Mouse (Mus musculus) C2C12 (cell line): ENCODE results near the gene Ppil4. TPM values are rescaled to one million over a fixed set of nuclear protein-coding genes. Genes with fewer than 3 reads are reported as not detected.

Experiments
- H3K27me3 ChIP-seq: one replicate; pipeline ENCODE4 v1.6.1; 2011; ENCODE audit not compliant: control insufficient read depth, insufficient read depth, insufficient read length
- H3K36me3 ChIP-seq: one replicate; pipeline ENCODE4 v1.6.1; 2011; ENCODE audit not compliant: control insufficient read depth, insufficient read depth
- H3K4me3 ChIP-seq: one replicate; pipeline ENCODE4 v1.5.1; 2011; ENCODE audit warnings: mild to moderate bottlenecking, control low read depth; ENCODE audit not compliant: poor library complexity, insufficient read depth, severe bottlenecking
- H3K79me2 ChIP-seq: one replicate; pipeline ENCODE4 v1.6.1; 2011; ENCODE audit not compliant: control insufficient read depth, insufficient read depth
- H3K79me3 ChIP-seq: one replicate; pipeline ENCODE4 v1.6.1; 2011; ENCODE audit warnings: low read depth, control low read depth
- H3ac ChIP-seq: one replicate; pipeline ENCODE3; 2011; ENCODE audit warnings: low read depth; ENCODE audit not compliant: control insufficient read depth, insufficient read length
- CEBPB ChIP-seq: IDR thresholded peaks from one replicate; pipeline ENCODE4 v1.6.1; 2011; ENCODE audit warnings: low read depth, mild to moderate bottlenecking, control low read depth, moderate library complexity
- CTCF ChIP-seq: IDR thresholded peaks from one replicate; pipeline ENCODE4 v1.5.1; 2011; ENCODE audit not compliant: control insufficient read depth, insufficient read depth, insufficient read length
- FOSL1 ChIP-seq: IDR thresholded peaks from one replicate; pipeline ENCODE4 v1.8.0; 2011; ENCODE audit warnings: mild to moderate bottlenecking, low read length; ENCODE audit not compliant: poor library complexity, insufficient read depth, severe bottlenecking
- MAX ChIP-seq: IDR thresholded peaks from one replicate; pipeline ENCODE4 v1.6.1; 2011; ENCODE audit warnings: mild to moderate bottlenecking, control low read depth
- MYOD1 ChIP-seq: IDR thresholded peaks from one replicate; pipeline ENCODE4 v1.6.1; 2011; ENCODE audit warnings: low read depth; ENCODE audit not compliant: control insufficient read depth, insufficient read length
- MYOG ChIP-seq: IDR thresholded peaks from one replicate; pipeline ENCODE4 v1.6.1; 2011; ENCODE audit not compliant: control insufficient read depth, insufficient read length; ENCODE audit errors: extremely low read depth
- USF1 ChIP-seq: IDR thresholded peaks from one replicate; pipeline ENCODE4 v1.6.1; 2011; ENCODE audit warnings: low read depth, mild to moderate bottlenecking, control low read depth, moderate library complexity
- polyA plus RNA-seq: library from polyadenylated mRNA; unstranded; fragments of >200 nt; fragmentation: generic; extraction: Trizol; gene quantifications from one replicate; pipeline ENCODE4 v1.2.1, GENCODE M21; 2012; ENCODE audit warnings: missing spikeins

Ppil4 gene
- polyA plus RNA-seq, 1 experiment, result 4.6 TPM

DNA sequence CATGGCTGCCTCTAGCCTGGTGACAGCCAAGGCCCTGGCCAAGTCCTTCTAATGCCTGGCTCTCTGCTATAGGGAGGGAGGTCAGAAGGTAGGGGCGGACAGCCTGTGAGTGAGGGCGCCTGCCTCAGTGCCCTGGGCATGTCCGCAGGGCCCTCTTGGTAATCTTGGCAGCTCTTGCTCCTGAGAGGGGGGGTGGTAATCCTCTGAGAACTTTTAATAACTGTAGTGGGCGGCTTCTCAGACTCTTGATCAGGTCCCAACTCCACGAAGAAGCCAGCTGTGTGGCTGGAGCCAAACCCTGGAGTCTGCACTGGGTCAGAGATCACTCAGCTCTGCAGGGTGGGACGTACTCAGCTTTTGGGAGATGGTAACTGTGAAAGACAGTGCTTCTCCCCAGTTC, 71.5 kb downstream of the Ppil4 start:
- Histone ChIP-seq H3K27me3 (peaks cover 9% of the 10 kb centered on the region), H3ac (no peak overlapping the region)
- TF ChIP-seq CTCF, result no peak
- TF ChIP-seq FOSL1, result no peak
- no peak for TF ChIP-seq MYOD1
- no peak for TF ChIP-seq USF1
- no peak for TF ChIP-seq CEBPB
- TF ChIP-seq MYOG, result no peak
- TF ChIP-seq MAX, result no peak

DNA sequence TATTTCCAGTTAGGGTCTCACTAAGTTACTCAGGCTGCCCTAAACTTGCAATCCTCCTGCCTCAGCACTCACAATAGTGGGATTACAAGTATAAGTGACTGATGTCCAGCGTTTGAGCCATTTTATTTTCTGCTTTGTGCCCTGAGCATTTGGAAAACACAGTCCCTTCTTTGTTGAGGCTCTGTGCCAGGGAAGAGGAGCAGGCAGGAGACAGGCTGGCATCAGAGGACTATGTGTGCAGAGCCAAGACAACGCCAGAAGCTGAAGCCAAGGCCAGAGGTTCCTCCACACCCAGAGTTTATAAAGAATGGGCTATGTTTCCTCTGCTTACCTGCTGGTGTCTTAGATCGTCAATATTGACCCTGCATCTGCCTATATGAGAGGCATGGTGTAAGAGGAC, 72.1 kb downstream of the Ppil4 start:
- Histone ChIP-seq H3K4me3 (no peak overlapping the region), H3K36me3 (no peaks in the 10 kb centered on the region), H3ac (no peak overlapping the region), H3K79me3 (no peaks in the 10 kb centered on the region), H3K79me2 (no peaks in the 10 kb centered on the region), H3K27me3 (peaks cover 9% of the 10 kb centered on the region)
- TF ChIP-seq MAX, result no peak
- TF ChIP-seq MYOD1, result no peak
- no peak for TF ChIP-seq CTCF
- no peak for TF ChIP-seq MYOG
- no peak for TF ChIP-seq CEBPB
- no peak for TF ChIP-seq FOSL1
- no peak for TF ChIP-seq USF1

More for the DNA sequence above, 71.5 kb downstream of the Ppil4 start:
- Histone ChIP-seq H3K79me2 (no peaks in the 10 kb centered on the region), H3K4me3 (no peak overlapping the region), H3K79me3 (no peaks in the 10 kb centered on the region), H3K36me3 (no peaks in the 10 kb centered on the region)

DNA sequence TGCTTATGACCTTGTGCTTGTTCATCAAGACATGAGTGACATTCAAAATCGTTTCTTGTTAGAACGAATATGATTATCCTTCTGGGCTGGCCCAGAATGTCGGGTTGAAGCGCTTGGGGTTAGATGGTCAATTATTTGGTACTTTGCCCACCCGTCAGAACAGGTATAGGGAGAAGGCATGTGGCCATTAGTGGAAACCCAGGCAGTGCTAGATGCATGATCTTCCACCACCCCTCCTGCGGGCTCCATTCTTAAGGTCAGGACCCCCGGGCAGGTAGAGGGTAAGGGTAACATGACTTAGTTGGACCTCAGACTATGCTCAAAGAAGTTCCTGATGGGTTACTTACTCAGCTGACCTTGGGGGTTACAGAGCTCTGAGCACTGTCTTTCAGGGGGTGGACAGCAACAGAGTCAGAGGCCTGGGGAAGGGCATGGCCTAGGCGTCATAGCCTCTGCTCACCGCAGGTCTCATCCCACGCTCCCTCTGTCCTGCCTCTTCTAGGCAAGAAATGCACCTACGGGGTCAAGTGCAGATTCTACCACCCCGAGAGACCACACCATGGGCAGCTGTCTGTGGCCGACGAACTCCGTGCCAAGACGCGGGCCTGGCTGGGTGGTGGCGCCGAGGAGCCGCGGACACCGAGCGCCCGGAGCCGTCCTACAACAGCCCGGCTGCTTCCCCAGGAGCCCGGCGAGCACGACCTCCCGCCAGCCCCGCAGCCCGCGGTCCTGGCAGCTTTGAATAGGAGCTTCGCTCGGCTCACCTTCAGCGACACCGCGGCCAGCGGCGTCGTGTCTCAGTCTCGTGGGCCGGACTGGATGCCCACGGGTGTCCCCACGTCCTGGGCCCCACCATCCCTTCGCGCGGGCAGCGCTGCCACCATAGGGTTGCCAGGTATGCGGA, 74.3 kb downstream of the Ppil4 start:
- Histone ChIP-seq H3K79me2 (no peaks in the 10 kb centered on the region), H3K79me3 (no peaks in the 10 kb centered on the region), H3K4me3 (no peak overlapping the region), H3K36me3 (no peaks in the 10 kb centered on the region), H3K27me3 (peaks cover 9% of the 10 kb centered on the region), H3ac (no peak overlapping the region)
- no peak for TF ChIP-seq MAX
- TF ChIP-seq CTCF, result no peak
- TF ChIP-seq USF1, result no peak
- no peak for TF ChIP-seq CEBPB
- TF ChIP-seq FOSL1, result no peak
- no peak for TF ChIP-seq MYOG
- TF ChIP-seq MYOD1, result no peak

DNA sequence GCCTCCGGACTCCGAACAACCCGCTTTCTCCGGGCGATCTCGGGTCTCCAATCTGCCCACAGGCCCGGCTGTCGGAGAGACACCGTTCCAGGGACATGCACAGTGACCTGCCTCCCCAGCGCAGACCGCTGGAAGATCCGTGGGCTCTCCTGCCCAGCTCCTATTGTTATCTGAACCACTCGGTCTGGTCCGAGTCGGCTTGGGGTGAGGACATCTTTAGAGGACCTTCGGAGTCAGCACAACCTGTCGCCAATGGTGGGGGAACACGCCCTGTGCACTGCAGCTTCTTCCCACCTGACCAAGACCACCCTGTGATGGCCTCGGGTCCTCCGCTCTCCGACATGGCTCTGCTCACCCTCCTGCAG, 75.0 kb downstream of the Ppil4 start:
- no peaks in the 10 kb centered on the region for H3K79me2 ChIP-seq
- H3K79me3 ChIP-seq, result no peaks in the 10 kb centered on the region
- no peak overlapping the region for H3K4me3 ChIP-seq
- TF ChIP-seq FOSL1, result no peak
- no peak for TF ChIP-seq MYOG
- TF ChIP-seq USF1, result no peak
- no peak for TF ChIP-seq MAX
- TF ChIP-seq MYOD1, result no peak
- no peak for TF ChIP-seq CTCF
- TF ChIP-seq CEBPB, result no peak
- H3ac ChIP-seq, result no peak overlapping the region
- H3K27me3 ChIP-seq, result peaks cover 9% of the 10 kb centered on the region
- H3K36me3 ChIP-seq, result no peaks in the 10 kb centered on the region

DNA sequence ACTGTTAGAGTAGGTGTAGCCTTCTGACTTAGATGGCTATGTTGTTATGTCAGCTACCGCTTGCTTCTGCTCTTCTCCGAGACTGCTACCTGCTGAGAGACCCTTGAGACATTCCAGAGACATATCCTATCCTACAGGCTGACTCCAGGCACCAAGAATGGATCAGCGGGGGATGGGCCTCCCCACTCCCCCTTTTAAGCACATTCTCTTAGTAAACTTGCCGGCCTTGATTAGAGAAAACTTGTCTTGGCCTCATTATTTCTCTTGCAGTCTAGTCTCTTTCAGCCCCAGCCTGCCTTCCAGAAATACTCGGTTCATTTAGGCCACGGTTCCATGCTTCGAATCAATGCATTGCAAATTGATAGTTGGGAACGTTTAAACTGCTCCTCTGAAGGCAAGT, 77.1 kb downstream of the Ppil4 start:
- H3K27me3 ChIP-seq, result peaks cover 9% of the 10 kb centered on the region
- H3K4me3 ChIP-seq, result no peak overlapping the region
- no peak overlapping the region for H3ac ChIP-seq
- TF ChIP-seq MYOG (no peak), MAX (no peak), CEBPB (no peak), USF1 (no peak), MYOD1 (no peak), FOSL1 (no peak), CTCF (no peak)
- H3K79me2 ChIP-seq, result no peaks in the 10 kb centered on the region
- H3K36me3 ChIP-seq, result no peaks in the 10 kb centered on the region
- no peaks in the 10 kb centered on the region for H3K79me3 ChIP-seq

DNA sequence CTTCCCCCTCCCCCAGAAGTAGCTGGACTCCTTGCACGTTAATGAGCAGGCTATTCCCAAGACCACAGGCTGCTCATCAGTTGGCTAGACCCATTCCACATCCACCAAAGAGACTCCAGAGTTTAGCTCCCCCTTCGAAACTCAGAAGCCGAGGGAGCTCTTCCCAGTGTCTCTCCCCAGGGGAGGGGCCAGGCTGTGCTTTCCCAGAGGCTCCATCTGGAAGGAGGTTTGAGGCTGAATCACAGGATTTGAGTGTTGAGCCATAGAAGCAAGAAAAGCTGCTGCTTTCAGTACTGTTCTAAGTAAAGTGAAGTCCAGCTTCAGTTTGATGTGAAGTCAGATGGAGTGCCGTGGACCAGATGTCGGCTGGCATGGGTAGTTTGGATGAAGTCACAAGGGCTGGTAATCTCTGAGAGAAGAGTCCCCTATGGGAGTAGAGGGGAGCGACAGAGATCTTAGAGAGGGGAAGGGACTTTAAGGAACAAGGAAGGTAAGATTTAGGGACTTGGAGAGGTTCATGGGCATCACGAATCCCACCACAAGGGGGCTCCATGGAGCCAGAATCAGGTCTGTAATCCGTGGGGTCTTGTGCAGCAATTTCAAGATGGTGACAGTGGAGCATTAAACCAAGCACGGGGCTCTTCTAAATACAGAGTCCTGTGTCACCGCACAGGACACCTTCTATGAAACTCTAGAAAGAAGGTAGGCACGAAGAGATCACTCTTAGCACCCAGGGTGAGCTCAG, 78.1 kb downstream of the Ppil4 start:
- Histone ChIP-seq H3K36me3 (no peaks in the 10 kb centered on the region), H3K79me2 (no peaks in the 10 kb centered on the region), H3K4me3 (no peak overlapping the region), H3K27me3 (peaks cover 9% of the 10 kb centered on the region), H3ac (no peak overlapping the region), H3K79me3 (no peaks in the 10 kb centered on the region)
- TF ChIP-seq CTCF (no peak), MAX (no peak), USF1 (no peak), MYOD1 (no peak), FOSL1 (no peak), CEBPB (no peak), MYOG (no peak)
